Mouse (Mus musculus): Measurements from ENCODE around the gene Chmp2a. TPM values are rescaled to one million over a fixed set of nuclear protein-coding genes. Genes with fewer than 3 reads are reported as not detected.
A peak's percentile ranks its signal among the peaks of the same experiment; 100 is the strongest.

Chmp2a gene
- polyA plus RNA-seq, 1 experiment from 2014 or later = 264 TPM

- WGBS = 2% methylated on average over 15 of the region's 15 CpGs
- Histone ChIP-seq H3K27ac (ENCODE audit: low read length) (no peak overlapping the region), H3K27me3 (replicated peaks; ENCODE audit: insufficient read depth, low read length) (no peaks in the 10 kb centered on the region), H3K4me3 (ENCODE audit: low read depth, low read length) (peak overlapping the region; percentile 61), H3K9me3 (ENCODE audit: low read length) (no peaks in the 10 kb centered on the region), H3K9ac (replicated peaks; ENCODE audit: low read depth) (peak overlapping the region; percentile 27), H3K4me1 (ENCODE audit: insufficient read depth, low read depth, low read length) (no peaks in the 10 kb centered on the region), H3K4me2 (replicated peaks; ENCODE audit: low read depth, low read length) (peak overlapping the region; percentile 64), H3K36me3 (ENCODE audit: insufficient read depth, low read length) (no peaks in the 10 kb centered on the region)
- DNase-seq (ENCODE audit: low spot score) = no peak
- no peak; the same call in 1 of the 2 replicates for TF ChIP-seq CTCF (IDR thresholded peaks at IDR 0.05)
- TF ChIP-seq EP300 (IDR thresholded peaks at IDR 0.05) = no peak
- no peak for ATAC-seq
These were observed 19.3 kb upstream of the Chmp2a start for GRCm38 (mm10) chr7:13053961-13054286.

DNA sequence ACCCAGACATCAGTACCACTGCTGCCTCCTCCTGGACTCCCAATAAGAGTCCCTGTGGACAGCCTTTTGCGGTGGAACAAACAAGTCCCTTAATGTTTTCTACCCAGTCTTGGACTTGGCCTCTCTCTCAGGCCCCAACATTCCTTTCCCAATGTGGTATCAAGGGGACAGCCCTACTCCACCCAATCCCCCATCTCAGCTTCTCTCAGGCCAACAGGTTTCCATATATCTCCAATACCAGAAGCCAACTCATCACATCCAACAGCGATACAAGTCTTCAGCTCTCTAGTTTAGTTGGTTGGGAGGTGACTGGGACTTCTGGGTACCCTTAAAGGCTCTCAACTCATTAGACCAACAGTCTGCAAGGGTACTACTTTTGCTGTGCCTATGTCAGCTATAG lies 18.9 kb upstream of the Chmp2a start:
- Histone ChIP-seq H3K4me1 (ENCODE audit: insufficient read depth, low read depth, low read length) (no peaks in the 10 kb centered on the region), H3K4me3 (ENCODE audit: low read depth, low read length) (no peak overlapping the region), H3K9me3 (ENCODE audit: low read length) (no peaks in the 10 kb centered on the region), H3K4me2 (replicated peaks; ENCODE audit: low read depth, low read length) (no peak overlapping the region; the same call in 1 of the 2 replicates), H3K9ac (replicated peaks; ENCODE audit: low read depth) (no peak overlapping the region), H3K27me3 (replicated peaks; ENCODE audit: insufficient read depth, low read length) (no peaks in the 10 kb centered on the region), H3K27ac (ENCODE audit: low read length) (no peak overlapping the region), H3K36me3 (ENCODE audit: insufficient read depth, low read length) (no peaks in the 10 kb centered on the region)
- no peak for DNase-seq (ENCODE audit: low spot score)
- TF ChIP-seq EP300 (IDR thresholded peaks at IDR 0.05) = no peak
- no peak for TF ChIP-seq CTCF (IDR thresholded peaks at IDR 0.05)
- 95% methylated on average over 2 of the region's 2 CpGs for WGBS
- ATAC-seq = no peak

- H3K4me2 ChIP-seq (replicated peaks; ENCODE audit: low read depth, low read length) = no peak overlapping the region
- no peak overlapping the region for H3K4me3 ChIP-seq (ENCODE audit: low read depth, low read length)
- no peak for DNase-seq (ENCODE audit: low spot score)
- no peak overlapping the region for H3K9ac ChIP-seq (replicated peaks; ENCODE audit: low read depth)
- no peak overlapping the region for H3K27ac ChIP-seq (ENCODE audit: low read length)
- ATAC-seq = no peak
- H3K4me1 ChIP-seq (ENCODE audit: insufficient read depth, low read depth, low read length) = no peaks in the 10 kb centered on the region
- no peaks in the 10 kb centered on the region for H3K27me3 ChIP-seq (replicated peaks; ENCODE audit: insufficient read depth, low read length)
- TF ChIP-seq CTCF (IDR thresholded peaks at IDR 0.05) = no peak
- no peak for TF ChIP-seq EP300 (IDR thresholded peaks at IDR 0.05)
- WGBS = 89% methylated on average over 13 of the region's 13 CpGs
- H3K36me3 ChIP-seq (ENCODE audit: insufficient read depth, low read length) = no peaks in the 10 kb centered on the region
- H3K9me3 ChIP-seq (ENCODE audit: low read length) = no peaks in the 10 kb centered on the region
These were observed 18.4 kb upstream of the Chmp2a start for GRCm38 (mm10) chr7:13053001-13053400.

- Histone ChIP-seq H3K4me2 (replicated peaks; ENCODE audit: low read depth, low read length) (no peak overlapping the region), H3K27ac (ENCODE audit: low read length) (no peak overlapping the region), H3K27me3 (replicated peaks; ENCODE audit: insufficient read depth, low read length) (peaks cover 18% of the 10 kb centered on the region), H3K4me3 (ENCODE audit: low read depth, low read length) (no peak overlapping the region), H3K4me1 (ENCODE audit: insufficient read depth, low read depth, low read length) (peaks cover 6% of the 10 kb centered on the region; the same call in 1 of the 2 replicates), H3K36me3 (ENCODE audit: insufficient read depth, low read length) (no peaks in the 10 kb centered on the region), H3K9me3 (ENCODE audit: low read length) (no peaks in the 10 kb centered on the region), H3K9ac (replicated peaks; ENCODE audit: low read depth) (no peak overlapping the region)
- DNase-seq (ENCODE audit: low spot score) (peak; percentile 92), ATAC-seq (peak; percentile 87)
- 0% methylated on average over 2 of the region's 2 CpGs for WGBS
- TF ChIP-seq EP300 (IDR thresholded peaks at IDR 0.05) (no peak), CTCF (IDR thresholded peaks at IDR 0.05) (peak; percentile 94)
These were observed 11.5 kb upstream of the Chmp2a start for GRCm38 (mm10) chr7:13046084-13046483.

GRCm38 (mm10) chr7:13044254-13044625 lies 9.6 kb upstream of the Chmp2a start:
- Histone ChIP-seq H3K9me3 (ENCODE audit: low read length) (no peaks in the 10 kb centered on the region), H3K4me2 (replicated peaks; ENCODE audit: low read depth, low read length) (peak overlapping the region; percentile 52), H3K4me1 (ENCODE audit: insufficient read depth, low read depth, low read length) (peaks cover 6% of the 10 kb centered on the region), H3K4me3 (ENCODE audit: low read depth, low read length) (peak overlapping the region; percentile 27), H3K9ac (replicated peaks; ENCODE audit: low read depth) (no peak overlapping the region), H3K27me3 (replicated peaks; ENCODE audit: insufficient read depth, low read length) (peaks cover 18% of the 10 kb centered on the region), H3K27ac (ENCODE audit: low read length) (no peak overlapping the region), H3K36me3 (ENCODE audit: insufficient read depth, low read length) (no peaks in the 10 kb centered on the region)
- no peak for TF ChIP-seq CTCF (IDR thresholded peaks at IDR 0.05)
- no peak for TF ChIP-seq EP300 (IDR thresholded peaks at IDR 0.05)
- DNase-seq (ENCODE audit: low spot score) (no peak), ATAC-seq (no peak)
- 4% methylated on average over 23 of the region's 23 CpGs for WGBS

- Histone ChIP-seq H3K27me3 (replicated peaks; ENCODE audit: insufficient read depth, low read length) (peaks cover 18% of the 10 kb centered on the region), H3K36me3 (ENCODE audit: insufficient read depth, low read length) (no peaks in the 10 kb centered on the region), H3K4me2 (replicated peaks; ENCODE audit: low read depth, low read length) (peak overlapping the region; percentile 52), H3K4me1 (ENCODE audit: insufficient read depth, low read depth, low read length) (peaks cover 10% of the 10 kb centered on the region), H3K27ac (ENCODE audit: low read length) (no peak overlapping the region), H3K4me3 (ENCODE audit: low read depth, low read length) (peak overlapping the region; percentile 27), H3K9ac (replicated peaks; ENCODE audit: low read depth) (no peak overlapping the region), H3K9me3 (ENCODE audit: low read length) (no peaks in the 10 kb centered on the region)
- DNase-seq (ENCODE audit: low spot score) (no peak), ATAC-seq (peak; percentile 24)
- WGBS = 4% methylated on average over 87 of the region's 88 CpGs
- 0 out of 2 replicates have a peak, but pooled peaks have one; percentile 1 for TF ChIP-seq CTCF (IDR thresholded peaks at IDR 0.05)
- TF ChIP-seq EP300 (IDR thresholded peaks at IDR 0.05) = no peak
These were observed 9.0 kb upstream of the Chmp2a start for GRCm38 (mm10) chr7:13043445-13044253.
